8 mouse cellular contexts compared by ENCODE assay signal in genomic region chr12:33429387-33430160, GRCm38 (mm10). TPM values are rescaled to one million over a fixed set of nuclear protein-coding genes. Genes with fewer than 3 reads are reported as not detected.
A peak's percentile ranks its signal among the peaks of the same experiment; 100 is the strongest.
DNase-seq lines count a peak whose midpoint lies in the region; ATAC-seq lines count a peak whose summit lies in the region.

Gene Twistnb (plus strand): TSS chr12:33429635.

- peak; percentile 92 for ATAC-seq in megakaryocyte progenitor cell, adult 5-6 weeks (replicated peaks; ENCODE audit: poor library complexity)

- peak; percentile 98 for DNase-seq in adipocyte (ENCODE audit: low spot score)
- peak; percentile 97 for DNase-seq in embryo, embryonic 10 days (ENCODE audit: low spot score)
- DNase-seq in gastrocnemius, postnatal 10 days, result peak; percentile 99
- DNase-seq in induced T-regulatory cell, adult 2 months (ENCODE audit: low read depth), result peak; percentile 99
- peak; percentile 95 to 100 for DNase-seq in left cerebral cortex, adult 9 months (ENCODE audit: low spot score in 2 of 2)
- peak; percentile 100 for DNase-seq in right cerebral cortex, postnatal 14 days
- peak; percentile 94 to 97 for DNase-seq in urinary bladder, postnatal 36 days (ENCODE audit: low spot score in 2 of 2)

RNA-seq across cellular contexts. Expression of gene Twistnb, which starts in this region (rescaled TPM):
- 10 to 100 TPM; 11.5 to 12.3 TPM for total RNA-seq in gastrocnemius, postnatal 10 days (2021)
- total RNA-seq in megakaryocyte progenitor cell, adult 5-6 weeks (2015), result 53.5 and 54.5 TPM in 2 replicates
- 55.3 and 61.1 TPM in 2 replicates for total RNA-seq in megakaryocyte progenitor cell, adult 5-6 weeks (2017)

Comparison
In these comparisons a context has a peak if more than half of its experiments do, and no peak if none do; other contexts are left out.
1. Peak in every context shown above with its lines: DNase-seq and ATAC-seq.
2. RNA of gene Twistnb (total RNA-seq): 53.5 to 61.1 TPM in megakaryocyte progenitor cell, adult 5-6 weeks; 11.5 to 12.3 TPM in gastrocnemius, postnatal 10 days; every median in the first group is over 4 times any median in the second.